Mouse (Mus musculus): Measurements from ENCODE around the gene Cacna2d3.

The Cacna2d3 gene

DNA sequence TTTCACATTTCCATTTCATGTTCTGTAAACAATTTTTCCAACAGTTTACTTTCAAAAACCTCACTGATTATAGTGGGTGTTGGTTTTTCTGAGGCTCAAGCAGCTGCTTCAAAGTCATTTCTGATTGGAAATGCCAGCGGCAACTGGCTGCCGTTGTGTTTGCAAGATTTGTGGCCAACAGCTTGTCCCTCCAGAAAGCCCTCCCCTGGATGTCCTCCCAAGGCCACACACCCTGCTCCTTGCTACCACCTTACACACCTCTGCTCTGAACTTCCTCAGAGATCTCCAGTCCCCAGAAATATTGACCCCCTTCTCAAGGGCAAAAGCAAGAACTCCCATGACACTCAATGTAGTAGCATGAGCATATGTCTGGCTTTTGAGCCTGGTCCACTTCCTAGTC lies 659.0 kb downstream of the Cacna2d3 start:
- no peak for DNase-seq (ENCODE audit: low read depth)

DNA sequence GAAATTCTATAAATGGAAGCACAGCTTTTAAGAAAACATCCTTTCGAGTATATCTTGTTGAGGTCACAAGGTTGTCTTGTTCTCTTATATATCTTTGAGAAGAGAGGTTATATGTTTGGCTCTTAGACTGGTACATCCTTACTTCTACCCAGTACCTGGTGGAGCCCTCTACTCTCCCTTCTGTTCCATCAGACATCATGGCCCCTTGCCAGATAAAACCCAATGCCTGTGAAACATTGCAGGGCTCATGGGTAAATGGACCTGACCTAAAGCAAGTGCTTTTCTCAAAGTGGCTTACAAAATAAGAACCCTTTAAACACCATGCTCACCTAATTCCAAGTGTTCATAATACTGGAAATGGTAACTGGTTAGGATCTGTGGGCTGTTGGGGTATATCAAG lies 660.2 kb downstream of the Cacna2d3 start:
- DNase-seq (ENCODE audit: low read depth) = no peak

DNA sequence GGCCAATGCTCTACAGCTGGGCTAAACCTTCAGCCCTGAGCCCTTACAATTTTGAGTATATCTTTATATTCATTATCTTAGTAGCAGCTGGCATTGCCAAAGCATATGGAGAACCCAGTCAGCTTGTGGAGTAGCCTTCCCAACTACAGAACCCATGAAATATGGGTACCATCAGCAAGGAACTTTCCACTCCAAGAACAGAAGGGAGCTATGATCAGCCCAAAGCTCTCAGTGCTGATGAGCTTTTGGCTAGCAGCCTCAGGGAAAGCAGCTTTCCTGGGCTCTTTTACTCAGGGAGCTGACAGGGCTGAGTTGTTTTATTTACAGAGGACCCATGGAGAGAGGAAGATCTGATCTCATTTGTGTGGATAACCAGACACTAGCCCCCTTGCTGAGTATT lies 661.0 kb downstream of the Cacna2d3 start:
- no peak for DNase-seq (ENCODE audit: low read depth)

DNA sequence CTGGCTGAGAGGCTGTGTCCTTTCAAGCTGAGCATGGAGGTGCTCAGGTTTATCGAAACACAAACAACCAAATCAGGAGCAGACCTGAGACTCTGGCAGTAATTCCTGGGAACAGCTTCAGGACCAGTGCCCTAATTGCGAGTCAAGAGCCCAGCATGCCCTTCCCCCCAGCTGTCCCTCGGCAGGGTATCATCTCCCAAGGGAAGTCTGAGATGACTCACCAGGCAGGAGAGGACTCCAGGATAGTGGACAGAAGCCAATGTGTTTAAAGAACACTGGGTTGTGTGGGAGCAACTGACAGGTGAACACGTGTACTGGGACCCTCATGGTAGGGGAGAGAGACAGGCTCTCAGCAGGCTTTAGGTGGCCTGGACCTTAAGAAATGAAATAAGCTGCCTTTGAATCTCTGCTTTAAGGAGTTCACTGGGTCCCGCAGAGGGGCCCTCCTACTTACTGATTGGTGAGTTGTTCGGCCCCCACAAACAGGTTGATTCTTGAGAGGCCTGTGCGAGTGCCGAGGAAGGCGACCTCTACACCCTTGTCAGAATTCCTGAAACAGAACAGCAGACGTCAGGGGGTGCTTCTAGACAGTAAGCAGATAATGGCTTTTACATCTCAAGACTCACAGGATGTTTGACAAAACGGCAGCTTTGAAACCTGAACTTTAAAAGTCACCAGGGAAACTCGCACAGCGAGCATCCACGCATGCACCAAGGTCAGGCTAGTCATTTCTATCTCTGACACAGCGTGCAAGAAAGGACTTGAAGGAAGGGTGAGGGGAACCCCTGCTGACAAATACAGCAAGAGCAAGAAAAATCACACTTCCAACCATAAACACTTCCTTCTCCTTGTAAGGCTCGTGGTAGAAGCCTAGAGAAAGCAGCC lies 669.5 kb downstream of the Cacna2d3 start:
- no peak for DNase-seq (ENCODE audit: low read depth)

DNA sequence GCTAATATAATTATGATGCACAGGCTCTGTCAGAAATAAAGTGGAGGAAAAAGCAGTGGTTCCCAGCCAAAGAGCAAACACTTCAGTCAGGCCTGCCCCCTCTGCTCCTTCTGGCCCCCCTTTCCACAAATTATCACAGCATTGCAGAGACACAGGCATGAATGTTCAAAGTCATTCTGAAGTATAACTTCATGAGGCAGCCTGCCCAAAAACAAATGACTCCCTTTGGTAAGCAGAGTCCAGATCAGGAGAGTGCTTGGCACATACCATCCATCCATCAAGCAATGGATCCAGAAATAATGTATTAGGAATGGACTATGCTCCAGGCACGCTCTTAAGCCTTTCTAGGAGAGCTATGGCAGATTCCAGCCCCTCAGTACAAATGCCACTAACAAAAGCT lies 679.3 kb downstream of the Cacna2d3 start:
- no peak for DNase-seq (ENCODE audit: low read depth)

DNA sequence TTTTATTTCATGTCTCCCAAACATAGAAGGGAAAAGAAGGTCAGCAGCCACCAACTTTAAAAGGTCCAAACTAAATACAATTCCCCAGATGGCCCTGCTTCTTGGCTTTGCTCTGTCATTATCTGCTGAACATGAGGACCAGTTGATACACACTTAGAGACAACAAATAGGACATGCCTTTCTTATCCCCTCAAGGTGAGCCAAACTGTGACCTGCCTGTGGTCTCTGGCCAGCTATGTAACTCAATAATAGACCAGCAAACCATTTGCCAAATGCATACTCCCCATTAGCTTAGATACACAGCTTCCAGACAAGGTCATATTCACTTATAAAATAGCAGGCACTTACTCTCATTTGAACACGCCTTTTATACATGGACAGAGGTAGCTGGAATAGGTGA lies 680.2 kb downstream of the Cacna2d3 start:
- DNase-seq (ENCODE audit: low read depth) = no peak

DNA sequence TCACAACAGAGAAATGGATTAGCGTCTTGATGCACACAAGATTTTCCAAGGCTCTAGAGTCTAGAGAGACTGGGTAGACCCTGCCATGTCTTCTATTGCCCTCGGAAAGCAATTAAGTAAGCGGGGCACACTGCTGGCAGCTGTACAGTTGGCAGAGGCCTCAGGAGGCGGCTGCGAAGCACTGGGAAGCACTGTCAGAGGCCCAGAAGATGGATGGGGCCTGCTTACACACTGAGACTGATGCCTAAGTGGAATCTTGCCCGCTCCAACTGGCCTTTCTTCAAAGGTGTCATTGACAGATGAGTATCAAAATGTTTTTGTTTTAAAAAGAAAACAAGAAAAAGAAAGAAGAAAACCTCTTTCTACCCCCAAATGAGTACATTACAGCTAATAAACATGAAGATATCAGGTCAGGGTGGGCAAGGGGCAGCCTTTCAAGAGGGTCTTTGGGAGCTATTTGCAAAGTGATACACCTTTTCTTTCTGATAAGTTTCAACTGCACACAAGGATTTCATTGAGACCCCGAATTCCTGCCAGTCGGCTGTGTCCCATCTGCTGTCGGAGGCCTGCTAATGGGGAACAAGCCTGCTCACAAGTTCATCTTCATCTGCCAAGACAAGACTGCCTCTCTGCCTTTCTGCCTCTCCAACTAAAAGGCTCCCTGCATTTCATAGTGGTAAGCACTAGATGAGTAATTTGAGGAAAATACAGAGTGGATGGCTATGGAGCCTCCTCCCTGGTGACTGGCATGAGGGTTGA lies 680.9 kb downstream of the Cacna2d3 start:
- DNase-seq (ENCODE audit: low read depth) = no peak

DNA sequence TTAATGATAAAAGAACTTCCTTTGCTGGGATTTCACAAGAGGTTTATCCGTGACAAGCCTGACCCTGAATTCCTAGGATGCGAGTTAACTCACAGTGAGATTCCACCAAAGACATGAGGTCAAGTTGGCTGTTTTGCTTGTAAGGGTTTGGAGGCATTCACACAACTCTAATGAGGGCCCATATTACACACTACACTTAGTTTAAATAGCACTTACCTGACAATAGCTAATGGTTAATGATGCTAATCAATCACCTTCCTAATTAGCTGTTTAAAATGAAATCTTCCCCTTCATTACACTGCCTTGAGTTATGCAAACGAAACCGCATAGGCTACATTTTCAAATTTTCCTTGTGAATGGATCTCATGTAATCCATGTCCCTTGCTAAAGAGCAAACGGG lies 683.4 kb downstream of the Cacna2d3 start:
- DNase-seq (ENCODE audit: low read depth) = no peak

DNA sequence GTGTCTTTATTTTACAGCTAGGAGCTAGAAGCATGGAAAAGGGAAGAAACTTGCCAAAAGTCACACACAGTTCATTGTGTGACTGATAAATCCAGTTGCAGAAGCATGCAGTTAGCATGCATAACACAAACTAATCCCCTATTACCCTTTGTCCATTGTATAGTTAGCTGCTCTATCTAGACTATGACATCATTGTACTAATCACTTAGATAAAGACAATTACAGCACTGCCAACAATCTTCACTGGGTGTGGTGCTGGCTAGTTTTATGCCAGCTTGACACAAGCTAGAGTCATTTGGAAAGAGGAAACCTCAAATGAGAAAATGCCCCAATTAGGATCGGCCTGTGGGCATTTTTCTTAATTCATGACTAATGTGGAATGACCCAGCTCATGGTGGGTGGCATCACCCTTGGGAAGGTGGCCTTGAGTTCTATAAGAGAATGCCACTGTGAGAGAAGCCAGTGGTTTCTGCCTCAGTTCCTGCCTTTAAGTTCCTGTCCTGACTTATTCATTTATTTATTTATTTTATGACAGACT lies 689.7 kb downstream of the Cacna2d3 start:
- no peak for DNase-seq (ENCODE audit: low read depth)

DNA sequence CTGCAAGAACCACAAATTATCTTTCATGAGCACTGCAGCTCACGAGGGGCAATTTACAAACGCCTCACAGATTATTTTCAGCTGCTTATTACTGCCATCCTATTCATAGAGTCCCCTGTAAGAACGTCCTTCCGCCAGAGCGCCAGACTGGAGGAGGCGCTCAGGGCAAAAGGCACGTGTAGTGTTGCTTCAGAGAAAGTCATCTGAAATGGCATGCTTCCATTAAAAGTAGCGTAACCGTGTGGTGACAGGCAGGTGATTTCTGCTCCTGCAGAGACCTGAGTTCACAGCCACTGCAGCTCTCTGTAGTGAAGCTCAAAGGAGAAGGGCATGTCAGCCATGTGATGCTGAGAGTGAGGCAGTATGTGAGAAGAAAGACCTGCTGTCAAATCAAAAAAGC lies 691.1 kb downstream of the Cacna2d3 start:
- DNase-seq (ENCODE audit: low read depth) = no peak

DNA sequence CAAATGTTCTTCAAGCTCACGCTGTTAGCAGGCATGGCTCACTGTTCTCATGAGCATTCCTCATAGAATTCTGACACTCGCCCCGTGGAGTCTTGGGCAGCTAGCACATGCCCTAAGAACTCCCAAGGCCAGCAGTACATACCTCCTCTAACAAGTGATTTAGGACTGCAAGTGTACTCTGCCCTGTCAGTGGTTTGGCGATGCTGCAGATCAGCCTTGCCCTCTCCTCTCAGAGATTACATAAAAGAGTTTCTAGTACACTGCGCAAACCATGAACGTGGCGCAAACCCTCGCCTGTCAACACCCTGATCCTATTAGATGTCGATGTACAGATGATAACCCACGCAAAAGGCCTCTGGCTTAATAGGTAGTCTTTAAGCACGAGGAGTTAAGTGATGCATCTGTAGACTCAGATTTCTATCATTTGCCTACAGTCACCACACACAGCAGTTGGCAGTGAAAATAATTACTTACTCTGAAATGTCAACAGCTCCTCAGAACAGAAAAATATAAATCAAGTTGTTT lies 691.7 kb downstream of the Cacna2d3 start:
- no peak for DNase-seq (ENCODE audit: low read depth)

DNA sequence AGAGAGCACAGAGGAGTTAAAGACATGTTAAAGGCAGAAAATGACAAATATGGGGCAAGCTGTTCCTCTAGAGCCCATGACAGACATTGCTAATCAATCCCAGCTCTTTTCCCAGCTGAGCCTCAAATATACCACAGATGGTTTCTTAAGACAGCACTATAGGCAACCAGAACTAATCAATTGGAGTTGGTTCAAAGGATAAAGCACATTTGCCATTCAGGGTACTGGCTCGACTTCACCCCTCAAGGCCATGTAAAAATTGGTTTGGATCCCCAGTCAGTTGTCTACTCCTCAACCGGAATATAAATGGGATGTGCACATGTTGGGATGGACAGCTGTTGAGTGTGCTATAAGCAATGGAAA lies 692.6 kb downstream of the Cacna2d3 start:
- DNase-seq (ENCODE audit: low read depth) = no peak

DNA sequence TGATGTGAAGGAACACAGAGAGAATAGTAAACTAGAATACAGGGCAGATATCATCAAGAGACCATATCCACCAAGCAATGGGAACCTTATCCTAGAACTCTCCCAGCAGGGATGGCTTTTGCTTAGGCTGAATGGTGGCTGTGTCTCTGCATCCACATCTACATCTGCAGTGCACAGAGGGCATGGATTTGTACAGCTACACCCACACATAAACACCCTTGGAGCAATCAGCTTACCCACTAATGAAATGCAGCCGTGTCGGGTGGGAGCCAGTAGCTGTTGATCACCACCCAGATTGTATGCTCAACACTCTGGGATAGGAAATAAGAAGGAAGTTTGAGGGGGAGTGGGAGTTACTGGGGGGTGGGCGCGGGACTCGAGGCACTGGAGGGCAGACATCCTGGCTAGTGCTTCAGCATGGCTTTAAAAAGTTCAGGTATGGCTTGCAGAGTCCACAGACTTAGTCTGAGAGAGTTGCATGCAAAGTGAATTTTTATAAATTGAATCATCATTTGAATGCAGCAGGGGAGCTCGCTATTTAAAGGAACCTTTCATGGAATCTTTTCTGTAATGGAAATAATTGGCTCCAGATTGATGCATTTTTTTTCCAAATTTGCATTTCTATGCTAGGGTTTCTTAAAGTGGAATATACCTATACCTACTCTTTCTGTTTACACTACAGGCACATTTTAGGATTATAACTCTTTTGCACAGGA lies 693.1 kb downstream of the Cacna2d3 start:
- DNase-seq (ENCODE audit: low read depth) = no peak

DNA sequence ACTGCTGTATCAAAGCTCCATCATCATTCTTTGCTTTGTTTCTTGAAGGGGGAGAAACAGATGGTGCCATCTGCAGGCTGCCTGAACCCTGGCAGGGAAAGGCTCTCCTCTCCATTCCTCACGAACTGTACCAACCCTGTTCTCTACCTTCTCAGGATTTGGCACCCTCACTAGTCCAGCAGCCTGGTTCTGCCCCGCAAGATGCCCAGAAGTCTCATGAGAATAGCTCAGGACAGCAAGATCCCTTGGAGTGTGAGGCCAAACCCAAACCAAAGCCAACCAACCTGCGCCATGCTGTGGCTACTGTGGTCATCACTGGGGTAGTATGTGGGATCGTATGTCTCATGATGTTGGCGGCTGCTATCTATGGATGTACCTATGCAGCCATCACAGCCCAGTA lies 694.4 kb downstream of the Cacna2d3 start:
- no peak for DNase-seq (ENCODE audit: low read depth)

DNA sequence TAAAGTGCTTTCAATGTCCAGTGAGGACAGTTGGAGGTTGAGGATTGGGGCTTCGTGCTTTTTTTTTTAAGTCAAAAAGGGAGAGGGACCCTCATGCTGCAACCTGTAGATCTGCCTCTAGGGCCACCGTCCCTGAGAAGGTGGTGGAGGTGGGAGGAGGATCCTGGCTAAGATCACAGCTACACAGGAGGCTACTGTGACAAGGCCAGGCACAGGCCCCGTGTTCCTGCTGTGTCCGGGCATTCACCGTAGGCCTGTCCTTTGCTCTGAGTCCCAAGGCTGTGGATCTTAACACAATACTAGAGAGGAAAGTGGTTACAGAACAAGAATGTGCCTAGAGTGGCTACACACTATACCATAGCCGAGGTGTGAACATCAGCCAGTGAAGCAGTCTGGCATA lies 696.3 kb downstream of the Cacna2d3 start:
- DNase-seq (ENCODE audit: low read depth) = no peak

DNA sequence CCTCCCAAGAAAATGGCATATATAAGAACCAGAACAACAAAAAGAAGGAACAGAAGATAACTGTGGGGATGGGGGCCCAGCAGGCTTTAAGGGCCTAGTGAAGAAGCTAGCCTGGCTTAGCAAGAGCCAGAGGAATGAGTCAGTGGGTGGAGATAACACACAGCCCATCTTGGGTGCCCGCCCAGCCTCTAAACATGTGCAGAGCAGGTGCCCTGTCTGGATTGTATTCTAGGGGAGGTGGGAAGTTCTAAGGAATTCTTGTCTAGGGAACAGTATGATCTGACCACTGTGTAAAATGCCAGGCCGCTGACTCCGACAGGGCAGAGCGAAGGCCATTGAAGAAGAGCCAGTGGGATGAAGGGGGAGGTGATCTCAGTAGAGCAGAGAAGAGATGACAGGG lies 698.4 kb downstream of the Cacna2d3 start:
- no peak for DNase-seq (ENCODE audit: low read depth)

DNA sequence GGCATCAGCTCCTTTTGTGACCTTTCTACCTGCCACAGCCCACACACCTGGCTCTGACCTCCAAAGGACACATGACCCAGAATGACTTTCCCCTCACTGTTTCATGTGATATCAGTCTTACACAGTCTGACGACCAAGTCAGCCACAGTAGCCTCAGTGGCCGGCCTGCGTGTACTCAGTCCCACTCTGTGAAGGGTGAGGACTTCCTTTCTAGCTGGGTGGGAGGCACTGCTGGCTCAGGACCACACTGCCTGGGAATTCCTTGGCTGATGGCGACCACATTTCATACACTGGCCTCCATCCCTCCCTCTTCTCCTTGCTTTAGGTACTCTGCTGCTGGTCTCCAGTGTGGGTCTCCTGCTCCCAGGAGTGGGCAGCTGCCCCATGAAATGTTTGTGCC lies 700.4 kb downstream of the Cacna2d3 start:
- no peak for DNase-seq (ENCODE audit: low read depth)

DNA sequence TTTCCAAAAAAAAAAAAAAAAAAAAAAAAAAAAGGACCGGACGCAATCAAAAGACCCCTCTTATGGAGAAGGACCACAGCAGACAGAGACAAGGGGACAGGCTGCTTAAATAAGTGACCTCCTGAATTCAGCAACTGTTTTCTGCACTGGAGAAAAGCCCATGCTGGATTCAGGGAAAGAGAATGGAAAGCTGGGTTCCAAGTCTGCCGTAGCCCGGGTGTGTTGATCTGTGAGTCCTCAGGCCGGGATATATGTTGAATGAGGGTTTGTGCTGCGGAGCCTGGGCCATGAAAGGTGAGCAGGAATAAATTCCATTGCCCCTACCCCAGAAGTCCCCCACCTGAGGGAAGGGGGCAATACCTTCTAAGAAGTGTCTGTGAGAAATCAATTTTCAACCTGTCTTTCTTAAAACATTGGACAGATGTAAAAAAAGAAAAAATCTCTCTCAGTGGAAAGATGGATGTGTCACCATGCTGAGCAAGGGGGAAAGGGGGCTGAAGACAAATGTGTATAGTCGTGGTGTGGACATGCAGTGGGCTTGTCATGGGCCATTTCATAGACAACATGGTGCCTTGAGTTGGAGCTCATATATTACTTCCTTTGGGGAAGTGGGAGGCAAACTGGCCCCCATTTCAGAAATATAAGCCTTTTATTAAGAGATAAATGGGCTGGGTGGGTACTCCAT lies 703.2 kb downstream of the Cacna2d3 start:
- DNase-seq (ENCODE audit: low read depth) = no peak

DNA sequence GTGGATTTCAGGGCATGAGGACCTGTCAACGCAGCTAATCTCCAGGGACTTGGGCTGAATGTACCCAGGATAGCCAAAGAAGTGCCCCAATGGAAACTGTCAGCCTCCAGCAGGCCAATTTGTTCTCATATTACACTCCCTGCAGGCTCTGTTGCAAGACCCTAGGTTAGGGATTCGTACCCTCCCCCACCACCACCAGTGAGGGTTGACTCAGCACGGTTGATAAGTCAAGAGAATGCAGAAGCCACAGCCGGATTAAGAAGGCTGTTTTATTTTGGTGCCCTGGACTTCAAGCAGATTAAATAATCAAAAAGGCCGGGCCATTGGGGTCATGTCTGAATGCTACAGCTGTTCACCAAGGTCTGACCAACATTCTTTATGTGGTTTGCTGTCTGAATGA lies 703.8 kb downstream of the Cacna2d3 start, which contains the start of gene Lrtm1:
TSS of gene Lrtm1 (plus strand) at position 326 of the 400 bp plus-strand sequence.
- DNase-seq (ENCODE audit: low read depth) = no peak

DNA sequence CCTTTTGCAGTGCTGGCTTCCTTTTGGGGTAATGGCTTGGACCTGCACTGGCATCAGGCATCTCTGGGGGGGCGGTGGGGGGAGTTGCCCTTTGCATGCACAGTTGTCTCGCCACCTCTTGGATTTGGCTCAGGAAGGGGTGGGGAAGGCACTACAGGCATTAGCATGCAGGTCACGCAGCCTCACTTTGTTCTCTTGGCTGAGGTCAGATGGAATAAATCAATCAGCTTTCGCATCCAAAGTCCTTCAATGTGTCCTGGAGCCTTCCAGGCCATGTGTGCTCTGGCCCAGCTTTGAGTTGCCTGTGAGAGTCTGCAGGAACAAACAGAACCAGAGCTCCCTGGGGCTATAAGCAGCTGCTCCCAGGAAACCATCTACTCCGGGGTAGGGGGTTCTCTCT lies 705.8 kb downstream of the Cacna2d3 start:
- no peak for DNase-seq (ENCODE audit: low read depth)

DNA sequence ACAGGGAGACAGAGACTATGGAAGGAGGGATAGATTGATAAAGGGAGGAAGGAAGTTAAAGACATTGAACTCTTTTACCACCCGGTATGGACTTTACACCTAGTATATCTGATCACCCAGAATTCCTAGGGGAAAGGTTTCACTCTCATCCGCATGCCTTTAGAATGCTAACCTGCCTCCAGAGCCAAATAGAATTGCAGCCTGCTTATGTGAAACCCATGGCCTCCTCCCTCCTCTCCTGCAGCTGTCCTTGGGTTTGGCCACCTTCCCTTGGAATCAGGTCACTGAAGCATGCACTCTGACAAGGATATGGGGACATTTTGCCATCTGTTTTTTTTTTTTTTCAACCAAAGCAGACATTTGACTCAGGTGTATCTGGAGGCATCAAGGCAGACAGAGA lies 707.0 kb downstream of the Cacna2d3 start:
- no peak for DNase-seq (ENCODE audit: low read depth)

DNA sequence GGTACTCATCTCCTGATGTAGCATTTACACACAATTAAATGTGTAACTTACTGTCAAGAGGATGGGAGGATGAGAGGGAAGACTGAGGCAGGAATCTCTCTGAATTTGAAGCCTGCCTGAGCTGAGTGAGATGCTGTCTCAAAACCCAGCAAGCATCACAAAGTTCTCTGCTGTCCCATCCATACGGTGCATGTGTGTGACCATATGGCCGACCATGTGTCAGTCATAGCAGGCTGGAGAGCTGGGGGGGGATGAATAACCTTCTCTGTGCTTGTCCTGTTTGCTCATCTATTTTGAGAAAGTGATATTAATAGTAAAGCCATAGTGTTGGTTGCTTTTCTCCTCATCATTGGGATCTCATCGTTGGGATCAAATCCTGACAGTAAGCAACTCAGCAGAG lies 708.5 kb downstream of the Cacna2d3 start:
- DNase-seq (ENCODE audit: low read depth) = no peak

Data from naive thymus-derived CD4-positive, alpha-beta T cell, adult 2 months (primary cell).